Mouse (Mus musculus) stomach, embryonic 16.5 days (tissue): ENCODE measurements around the gene Slc15a1. TPM values are rescaled to one million over a fixed set of nuclear protein-coding genes. Genes with fewer than 3 reads are reported as not detected.
A peak's percentile ranks its signal among the peaks of the same experiment; 100 is the strongest.

Experiments used
- ATAC-seq: fragments of 200-750 bp; cut with Nextera tagmentation; 2 replicates; pipeline ENCODE4 v1.8.0; 2017; ENCODE audit warnings: moderate number of reproducible peaks, moderate TSS enrichment; ENCODE audit not compliant: insufficient read depth, low FRiP score
- H3K27ac ChIP-seq: fragments of 300-500 bp; sonication (generic); 2 replicates; pipeline ENCODE4 v1.5.1; 2014; ENCODE audit warnings: low read length
- H3K27me3 ChIP-seq: fragments of 300-500 bp; sonication (generic); 2 replicates; pipeline ENCODE4 v1.6.1; 2014; ENCODE audit warnings: low read length, control low read depth, mixed read lengths; ENCODE audit not compliant: control insufficient read depth, insufficient read depth
- H3K36me3 ChIP-seq: fragments of 300-500 bp; sonication (generic); 2 replicates; pipeline ENCODE4 v1.6.1; 2014; ENCODE audit warnings: low read length; ENCODE audit not compliant: control insufficient read depth, insufficient read depth
- H3K4me1 ChIP-seq: fragments of 300-500 bp; sonication (generic); 2 replicates; pipeline ENCODE4 v1.6.1; 2014; ENCODE audit warnings: low read length, control low read depth, mixed read lengths; ENCODE audit not compliant: control insufficient read depth, insufficient read depth
- H3K4me2 ChIP-seq: fragments of 300-500 bp; sonication (generic); 2 replicates; pipeline ENCODE4 v1.6.1; 2014; ENCODE audit warnings: low read depth, low read length, mixed read lengths
- H3K4me3 ChIP-seq: fragments of 300-500 bp; sonication (generic); replicated peaks from 2 replicates; pipeline ENCODE4 v1.5.1; 2014; ENCODE audit warnings: mild to moderate bottlenecking, low read length
- H3K9ac ChIP-seq: fragments of 300-500 bp; sonication (generic); 2 replicates; pipeline ENCODE4 v1.6.1; 2014; ENCODE audit warnings: low read length
- H3K9me3 ChIP-seq: fragments of 300-500 bp; sonication (generic); replicated peaks from 2 replicates; pipeline ENCODE4 v1.6.1; 2016; ENCODE audit warnings: low read length, control low read depth; ENCODE audit not compliant: control insufficient read depth
- WGBS: fragments of 180-500 bp; shearing (Covaris S2); extraction: QIAGEN DNeasy Blood & Tissue Kit; methylation state at CpG from one replicate; pipeline ENCODE4 v1.1.7; 2014; 5-methylcytosine and 5-hydroxymethylcytosine counted together
- polyA plus RNA-seq: library from polyadenylated mRNA; unstranded; fragments of >200 nt; fragmentation: Nextera tagmentation; extraction: Ambion mirVana; gene quantifications from 2 replicates; pipeline ENCODE4 v1.2.1, GENCODE M21; 2015

The Slc15a1 gene
- polyA plus RNA-seq, 1 experiment from 2014 or later, result 4.0 TPM

GRCm38 (mm10) chr14:121479096-121479495 lies 26.0 kb downstream of the Slc15a1 start:
- H3K4me2 ChIP-seq, result no peak overlapping the region
- H3K4me1 ChIP-seq, result no peaks in the 10 kb centered on the region
- 69% methylated on average over 3 of the region's 3 CpGs for WGBS
- H3K27ac ChIP-seq, result no peak overlapping the region
- no peaks in the 10 kb centered on the region for H3K36me3 ChIP-seq
- H3K9me3 ChIP-seq, result no peaks in the 10 kb centered on the region
- no peak overlapping the region for H3K4me3 ChIP-seq
- no peak for ATAC-seq
- H3K27me3 ChIP-seq, result no peaks in the 10 kb centered on the region
- no peak overlapping the region for H3K9ac ChIP-seq

GRCm38 (mm10) chr14:121477925-121478693 lies 26.9 kb downstream of the Slc15a1 start:
- Histone ChIP-seq H3K27ac (no peak overlapping the region), H3K4me2 (no peak overlapping the region), H3K4me1 (no peaks in the 10 kb centered on the region), H3K9me3 (no peaks in the 10 kb centered on the region), H3K36me3 (no peaks in the 10 kb centered on the region), H3K27me3 (no peaks in the 10 kb centered on the region), H3K4me3 (no peak overlapping the region), H3K9ac (no peak overlapping the region)
- no peak for ATAC-seq
- WGBS, result 81% methylated on average over 14 of the region's 14 CpGs

GRCm38 (mm10) chr14:121473869-121474268 lies 31.2 kb downstream of the Slc15a1 start:
- Histone ChIP-seq H3K9ac (no peak overlapping the region), H3K27me3 (no peaks in the 10 kb centered on the region), H3K4me3 (no peak overlapping the region), H3K36me3 (no peaks in the 10 kb centered on the region), H3K4me1 (no peaks in the 10 kb centered on the region), H3K4me2 (no peak overlapping the region), H3K27ac (no peak overlapping the region), H3K9me3 (no peaks in the 10 kb centered on the region)
- ATAC-seq, result no peak
- 62% methylated on average over 4 of the region's 4 CpGs for WGBS

GRCm38 (mm10) chr14:121471545-121472121 lies 33.4 kb downstream of the Slc15a1 start:
- Histone ChIP-seq H3K9me3 (no peaks in the 10 kb centered on the region), H3K27me3 (no peaks in the 10 kb centered on the region), H3K9ac (no peak overlapping the region), H3K4me1 (no peaks in the 10 kb centered on the region), H3K36me3 (no peaks in the 10 kb centered on the region), H3K4me2 (no peak overlapping the region), H3K27ac (no peak overlapping the region), H3K4me3 (no peak overlapping the region)
- 61% methylated on average over 11 of the region's 11 CpGs for WGBS
- ATAC-seq, result peak; percentile 44; the same call in 1 of the 2 replicates

- H3K9me3 ChIP-seq, result no peaks in the 10 kb centered on the region
- no peaks in the 10 kb centered on the region for H3K36me3 ChIP-seq
- H3K27me3 ChIP-seq, result no peaks in the 10 kb centered on the region
- no peak for ATAC-seq
- no peaks in the 10 kb centered on the region for H3K4me1 ChIP-seq
- no peak overlapping the region for H3K27ac ChIP-seq
- no peak overlapping the region for H3K9ac ChIP-seq
- H3K4me2 ChIP-seq, result no peak overlapping the region
- no peak overlapping the region for H3K4me3 ChIP-seq
Observed at GRCm38 (mm10) chr14:121469601-121470000, 35.5 kb downstream of the Slc15a1 start.

GRCm38 (mm10) chr14:121467646-121468045 lies 37.4 kb downstream of the Slc15a1 start:
- no peak overlapping the region for H3K4me3 ChIP-seq
- H3K9ac ChIP-seq, result no peak overlapping the region
- H3K4me2 ChIP-seq, result no peak overlapping the region
- no peak for ATAC-seq
- H3K27me3 ChIP-seq, result no peaks in the 10 kb centered on the region
- H3K4me1 ChIP-seq, result no peaks in the 10 kb centered on the region
- 89% methylated on average over 6 of the region's 6 CpGs for WGBS
- no peak overlapping the region for H3K27ac ChIP-seq
- no peaks in the 10 kb centered on the region for H3K9me3 ChIP-seq
- no peaks in the 10 kb centered on the region for H3K36me3 ChIP-seq

- Histone ChIP-seq H3K4me2 (no peak overlapping the region), H3K4me1 (no peaks in the 10 kb centered on the region), H3K4me3 (no peak overlapping the region), H3K36me3 (no peaks in the 10 kb centered on the region), H3K9me3 (no peaks in the 10 kb centered on the region), H3K27ac (no peak overlapping the region), H3K27me3 (no peaks in the 10 kb centered on the region), H3K9ac (no peak overlapping the region)
- no peak for ATAC-seq
- WGBS, result 77% methylated on average over 4 of the region's 4 CpGs
Observed at GRCm38 (mm10) chr14:121466501-121466900, 38.6 kb downstream of the Slc15a1 start.

- Histone ChIP-seq H3K27me3 (no peaks in the 10 kb centered on the region), H3K9me3 (no peaks in the 10 kb centered on the region), H3K4me1 (no peaks in the 10 kb centered on the region), H3K27ac (no peak overlapping the region), H3K4me3 (no peak overlapping the region), H3K9ac (no peak overlapping the region), H3K36me3 (no peaks in the 10 kb centered on the region), H3K4me2 (no peak overlapping the region)
- no peak for ATAC-seq
- WGBS, result 83% methylated on average over 2 of the region's 2 CpGs
Observed at GRCm38 (mm10) chr14:121464318-121464717, 40.7 kb downstream of the Slc15a1 start.

GRCm38 (mm10) chr14:121462756-121463155 lies 42.3 kb downstream of the Slc15a1 start:
- WGBS, result 54% methylated on average over 5 of the region's 5 CpGs
- no peaks in the 10 kb centered on the region for H3K4me1 ChIP-seq
- no peak overlapping the region for H3K4me3 ChIP-seq
- no peaks in the 10 kb centered on the region for H3K27me3 ChIP-seq
- H3K36me3 ChIP-seq, result no peaks in the 10 kb centered on the region
- no peak for ATAC-seq
- no peak overlapping the region for H3K9ac ChIP-seq
- no peak overlapping the region for H3K27ac ChIP-seq
- no peak overlapping the region for H3K4me2 ChIP-seq
- H3K9me3 ChIP-seq, result no peaks in the 10 kb centered on the region
